Mouse (Mus musculus): ENCODE results near the gene Fuca2. TPM values are rescaled to one million over a fixed set of nuclear protein-coding genes. Genes with fewer than 3 reads are reported as not detected.
A peak's percentile ranks its signal among the peaks of the same experiment; 100 is the strongest.
"Not testable (repeated sequence)": the region's sequence is repeated elsewhere in the genome, so short reads cannot be mapped to it uniquely, and the experiment has no call there.

Gene Fuca2
- polyA plus RNA-seq (2015; fragmentation: Nextera tagmentation; extraction: Ambion mirVana): 64.0 and 64.6 TPM in 2 replicates

- H3K9ac ChIP-seq: no peak within 1 kb of the TSS
Observed at GRCm38 (mm10) chr10:13499331-13499730, at the start of gene Fuca2. TSS of gene Fuca2 (plus strand) at chr10:13499540.

DNA sequence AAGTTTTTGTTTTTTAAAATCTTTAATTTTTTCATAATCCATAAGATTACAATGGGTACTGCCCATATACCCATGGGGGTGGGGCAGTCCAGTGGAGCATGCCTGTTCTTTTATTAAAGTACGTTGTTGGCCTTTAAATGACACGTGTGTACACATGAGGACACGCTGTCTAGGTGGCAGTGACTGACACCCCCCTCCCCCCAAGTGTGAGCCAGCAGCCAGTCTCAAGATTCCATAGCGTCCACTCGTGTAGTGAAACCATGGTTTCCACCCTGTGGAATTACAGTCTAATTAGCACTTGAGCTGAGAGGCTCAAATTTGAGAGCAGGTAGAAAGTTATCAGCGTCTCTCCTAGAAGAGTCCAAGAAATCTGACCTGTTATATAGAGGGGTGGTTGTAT is 47.7 kb upstream of the Fuca2 start:
- Histone ChIP-seq H3K4me2 (no peak overlapping the region), H3K9me3 (no peaks in the 10 kb centered on the region), H3K27me3 (no peaks in the 10 kb centered on the region), H3K4me3 (no peak overlapping the region), H3K4me1 (peaks cover 8% of the 10 kb centered on the region), H3K36me3 (no peaks in the 10 kb centered on the region), H3K27ac (no peak overlapping the region), H3K9ac (no peak overlapping the region)
- ATAC-seq (ENCODE audit: insufficient number of reproducible peaks, low FRiP score, low TSS enrichment, low read depth): no peak
- 83% methylated on average over 6 of the region's 6 CpGs for WGBS

More at GRCm38 (mm10) chr10:13499331-13499730, at the start of gene Fuca2:
- Histone ChIP-seq H3K27ac (no peak within 1 kb of the TSS), H3K4me1 (peaks cover 11% of the 10 kb centered on the region; the same call in 1 of the 2 replicates), H3K36me3 (no peaks in the 10 kb centered on the region), H3K4me2 (no peak within 1 kb of the TSS), H3K4me3 (no peak within 1 kb of the TSS), H3K9me3 (no peaks in the 10 kb centered on the region), H3K27me3 (no peaks in the 10 kb centered on the region)
- WGBS: 82% methylated on average over 2 of the region's 2 CpGs
- ATAC-seq (ENCODE audit: insufficient number of reproducible peaks, low FRiP score, low TSS enrichment, low read depth): no peak

DNA sequence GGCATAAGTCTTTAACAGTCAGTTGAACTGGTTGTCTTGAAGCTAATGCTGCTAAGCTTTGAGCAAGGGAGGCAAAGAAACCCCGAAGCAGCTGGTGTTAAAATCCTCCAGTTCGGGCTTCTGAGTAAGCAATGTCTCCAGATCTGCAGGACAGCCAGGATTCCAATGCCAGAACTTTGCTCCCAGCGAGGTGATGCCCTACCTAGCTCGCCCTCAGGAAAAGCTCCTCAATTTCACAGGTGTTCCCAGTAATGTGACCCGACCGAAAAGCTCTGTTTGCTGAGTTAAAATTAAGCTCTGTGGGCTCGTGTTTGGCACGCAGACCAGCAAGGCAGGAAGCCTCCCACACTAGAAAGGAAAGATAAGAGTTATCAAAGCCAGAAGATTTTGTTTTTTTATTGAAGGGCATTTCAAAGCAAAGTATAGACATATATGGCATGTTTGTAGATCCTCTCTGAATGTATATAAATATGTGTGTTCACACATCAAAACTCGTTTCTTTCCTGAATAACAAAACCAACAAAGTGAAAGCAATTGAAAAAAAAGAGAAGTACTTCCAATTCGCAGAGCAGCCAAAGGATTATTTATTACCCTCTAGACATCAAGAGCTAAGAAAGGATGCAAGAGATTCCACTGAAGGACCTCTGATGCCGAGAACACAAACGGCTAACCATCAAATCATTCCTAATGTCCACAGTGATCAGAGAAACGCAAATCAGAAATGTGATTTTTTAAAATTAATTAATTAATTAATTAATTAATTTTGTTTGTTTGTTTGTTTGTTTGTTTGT is 45.9 kb upstream of the Fuca2 start:
- H3K27me3 ChIP-seq: no peaks in the 10 kb centered on the region
- 54% methylated on average over 13 of the region's 13 CpGs for WGBS
- no peaks in the 10 kb centered on the region for H3K9me3 ChIP-seq
- H3K4me1 ChIP-seq: 0 out of 2 replicates have a peak, but pooled peaks cover 2% of the 10 kb centered on the region
- H3K27ac ChIP-seq: no peak overlapping the region
- H3K4me2 ChIP-seq: no peak overlapping the region
- no peak for ATAC-seq (ENCODE audit: insufficient number of reproducible peaks, low FRiP score, low TSS enrichment, low read depth)
- no peak overlapping the region for H3K9ac ChIP-seq
- no peak overlapping the region for H3K4me3 ChIP-seq
- H3K36me3 ChIP-seq: no peaks in the 10 kb centered on the region

DNA sequence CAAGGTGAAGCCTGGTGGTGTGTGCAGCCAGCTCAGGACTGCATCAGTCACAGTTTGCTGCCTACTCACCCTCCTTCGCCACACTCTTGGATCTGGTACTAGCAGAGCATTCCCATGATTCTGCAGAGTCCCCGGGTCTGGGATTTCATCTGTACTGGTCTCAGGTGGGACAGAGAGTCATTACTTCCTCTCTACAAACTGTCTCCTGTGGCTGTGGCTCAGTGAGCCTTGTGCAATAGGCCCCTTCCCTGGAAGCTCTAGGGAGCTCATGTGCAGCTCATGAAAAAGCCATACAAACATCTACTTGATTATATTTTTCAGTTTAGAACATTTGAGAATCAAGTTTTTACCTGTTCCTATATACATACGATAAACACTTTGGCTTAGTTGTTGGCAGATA is 35.0 kb upstream of the Fuca2 start:
- not testable (repeated sequence) for H3K9me3 ChIP-seq; H3K4me1 ChIP-seq; H3K27ac ChIP-seq; H3K4me3 ChIP-seq; H3K36me3 ChIP-seq; H3K9ac ChIP-seq; H3K27me3 ChIP-seq; ATAC-seq (ENCODE audit: insufficient number of reproducible peaks, low FRiP score, low TSS enrichment, low read depth); H3K4me2 ChIP-seq
- WGBS: 76% methylated on average over 3 of the region's 3 CpGs

DNA sequence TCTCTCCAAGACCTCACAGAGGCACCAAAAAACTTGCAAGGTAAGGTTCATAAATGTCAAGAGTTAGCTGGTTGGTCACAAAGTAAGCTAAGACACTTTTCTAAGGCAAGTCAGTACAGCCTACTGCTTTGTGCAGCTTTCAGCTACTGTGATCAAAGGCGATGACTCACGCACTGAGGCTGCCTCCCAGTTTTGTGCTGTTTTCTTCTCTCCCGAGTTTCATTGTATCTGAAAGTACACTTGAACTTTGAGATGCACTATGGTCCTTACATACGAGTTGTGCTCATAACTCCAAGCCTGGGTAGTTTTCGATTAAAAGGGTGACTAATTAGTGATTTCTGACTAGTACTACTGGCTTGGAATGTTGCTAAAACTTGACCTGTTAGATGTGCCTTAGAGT is 32.4 kb upstream of the Fuca2 start:
- no peaks in the 10 kb centered on the region for H3K9me3 ChIP-seq
- no peak overlapping the region for H3K4me3 ChIP-seq

GRCm38 (mm10) chr10:13468025-13468529 is 31.3 kb upstream of the Fuca2 start:
- H3K4me2 ChIP-seq; ATAC-seq (ENCODE audit: insufficient number of reproducible peaks, low FRiP score, low TSS enrichment, low read depth); H3K36me3 ChIP-seq; H3K4me3 ChIP-seq; H3K9me3 ChIP-seq; H3K4me1 ChIP-seq; H3K9ac ChIP-seq; H3K27ac ChIP-seq: not testable (repeated sequence)
- peaks cover 11% of the 10 kb centered on the region for H3K27me3 ChIP-seq
- 79% methylated on average over 6 of the region's 6 CpGs for WGBS

More for the DNA sequence above, 32.4 kb upstream of the Fuca2 start:
- no peaks in the 10 kb centered on the region for H3K36me3 ChIP-seq
- H3K4me2 ChIP-seq: no peak overlapping the region
- H3K4me1 ChIP-seq: no peaks in the 10 kb centered on the region
- ATAC-seq (ENCODE audit: insufficient number of reproducible peaks, low FRiP score, low TSS enrichment, low read depth): no peak
- no peak overlapping the region for H3K27ac ChIP-seq
- 63% methylated on average over 5 of the region's 5 CpGs for WGBS
- peaks cover 3% of the 10 kb centered on the region; the same call in 1 of the 2 replicates for H3K27me3 ChIP-seq
- H3K9ac ChIP-seq: no peak overlapping the region

DNA sequence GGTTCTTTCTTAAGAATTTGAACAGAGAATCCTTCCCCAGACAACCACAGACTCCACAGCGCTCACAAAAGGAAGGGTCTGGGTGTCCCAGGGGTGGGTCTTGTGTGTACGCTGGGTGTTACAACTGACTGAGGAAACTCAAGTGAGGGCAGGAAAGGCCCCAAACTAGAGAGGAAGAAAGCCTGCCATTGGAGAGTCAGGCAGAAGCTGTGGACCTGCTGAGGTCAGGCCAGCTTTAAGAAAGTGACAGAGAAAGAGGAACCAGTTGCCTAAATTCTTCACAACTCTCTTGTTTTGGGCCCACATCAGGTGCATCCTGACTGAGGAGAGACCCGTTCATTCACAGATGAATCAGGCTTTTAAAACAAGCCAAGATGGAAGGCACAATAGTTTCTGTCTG is 29.1 kb upstream of the Fuca2 start:
- Histone ChIP-seq H3K9ac (no peak overlapping the region), H3K27me3 (peaks cover 32% of the 10 kb centered on the region), H3K27ac (no peak overlapping the region), H3K4me3 (no peak overlapping the region), H3K4me1 (peaks cover 12% of the 10 kb centered on the region), H3K4me2 (no peak overlapping the region), H3K36me3 (no peaks in the 10 kb centered on the region), H3K9me3 (no peaks in the 10 kb centered on the region)
- WGBS: 89% methylated on average over 3 of the region's 3 CpGs
- no peak for ATAC-seq (ENCODE audit: insufficient number of reproducible peaks, low FRiP score, low TSS enrichment, low read depth)

GRCm38 (mm10) chr10:13473287-13473832 is 26.0 kb upstream of the Fuca2 start:
- Histone ChIP-seq H3K27me3 (peaks cover 43% of the 10 kb centered on the region), H3K9me3 (no peaks in the 10 kb centered on the region), H3K9ac (peak overlapping the region; percentile 65), H3K4me3 (peak overlapping the region; percentile 66), H3K4me1 (peaks cover 12% of the 10 kb centered on the region), H3K36me3 (no peaks in the 10 kb centered on the region), H3K4me2 (peak overlapping the region; percentile 95), H3K27ac (no peak overlapping the region)
- no peak for ATAC-seq (ENCODE audit: insufficient number of reproducible peaks, low FRiP score, low TSS enrichment, low read depth)
- 14% methylated on average over 17 of the region's 17 CpGs for WGBS

- under 1% methylated on average over 69 of the region's 71 CpGs for WGBS
- H3K4me2 ChIP-seq: peak within 1 kb of the TSS; percentile 95
- no peaks in the 10 kb centered on the region for H3K36me3 ChIP-seq
- peak; percentile 72 for ATAC-seq (ENCODE audit: insufficient number of reproducible peaks, low FRiP score, low TSS enrichment, low read depth)
- peak within 1 kb of the TSS; percentile 66 for H3K4me3 ChIP-seq
- H3K27ac ChIP-seq: no peak within 1 kb of the TSS
- peak within 1 kb of the TSS; percentile 65 for H3K9ac ChIP-seq
- H3K4me1 ChIP-seq: peaks cover 12% of the 10 kb centered on the region
- no peaks in the 10 kb centered on the region for H3K9me3 ChIP-seq
- H3K27me3 ChIP-seq: peaks cover 43% of the 10 kb centered on the region
Observed at GRCm38 (mm10) chr10:13473833-13474567, 25.3 kb upstream of the Fuca2 start, which contains the start of gene Phactr2. TSS of gene Phactr2 (minus strand) at chr10:13474412.

- H3K4me2 ChIP-seq: peak overlapping the region; percentile 95
- H3K9ac ChIP-seq: peak overlapping the region; percentile 65
- H3K4me3 ChIP-seq: peak overlapping the region; percentile 66
- H3K36me3 ChIP-seq: no peaks in the 10 kb centered on the region
- peaks cover 43% of the 10 kb centered on the region for H3K27me3 ChIP-seq
- H3K9me3 ChIP-seq: no peaks in the 10 kb centered on the region
- H3K4me1 ChIP-seq: peaks cover 12% of the 10 kb centered on the region
- H3K27ac ChIP-seq: no peak overlapping the region
- ATAC-seq (ENCODE audit: insufficient number of reproducible peaks, low FRiP score, low TSS enrichment, low read depth): no peak
- WGBS: 6% methylated on average over 10 of the region's 10 CpGs
Observed at GRCm38 (mm10) chr10:13474568-13474955, 24.8 kb upstream of the Fuca2 start.

- no peak for ATAC-seq (ENCODE audit: insufficient number of reproducible peaks, low FRiP score, low TSS enrichment, low read depth)
- H3K4me2 ChIP-seq: no peak overlapping the region
- no peaks in the 10 kb centered on the region for H3K36me3 ChIP-seq
- WGBS: 31% methylated on average over 7 of the region's 7 CpGs
- peak overlapping the region; percentile 66; the same call in 1 of the 2 replicates for H3K4me3 ChIP-seq
- peaks cover 12% of the 10 kb centered on the region for H3K4me1 ChIP-seq
- H3K27ac ChIP-seq: no peak overlapping the region
- peaks cover 43% of the 10 kb centered on the region for H3K27me3 ChIP-seq
- H3K9me3 ChIP-seq: no peaks in the 10 kb centered on the region
- no peak overlapping the region for H3K9ac ChIP-seq
Observed at GRCm38 (mm10) chr10:13475121-13475520, 24.2 kb upstream of the Fuca2 start.

Measured in limb, embryonic 15.5 days (tissue).